Mouse (Mus musculus) neural tube, embryonic 14.5 days (tissue): ENCODE results near the gene Spata31d1b. TPM values are rescaled to one million over a fixed set of nuclear protein-coding genes. Genes with fewer than 3 reads are reported as not detected.
A peak's percentile ranks its signal among the peaks of the same experiment; 100 is the strongest.

Experiments
- ATAC-seq: fragments of 200-750 bp; cut with Nextera tagmentation; 2 replicates; pipeline ENCODE4 v1.8.0; 2017; ENCODE audit warnings: low read depth, mild to moderate bottlenecking, moderate TSS enrichment, moderate library complexity
- H3K27ac ChIP-seq: fragments of 300-500 bp; sonication (generic); 2 replicates; pipeline ENCODE4 v1.5.1; 2014; ENCODE audit warnings: low read depth, mild to moderate bottlenecking, control low read depth, low read length, moderate library complexity, mixed read lengths
- H3K27me3 ChIP-seq: fragments of 300-500 bp; sonication (generic); 2 replicates; pipeline ENCODE4 v1.6.1; 2014; ENCODE audit warnings: low read length; ENCODE audit not compliant: control insufficient read depth, insufficient read depth
- H3K36me3 ChIP-seq: fragments of 300-500 bp; sonication (generic); 2 replicates; pipeline ENCODE4 v1.6.1; 2014; ENCODE audit warnings: low read length, mixed read lengths; ENCODE audit not compliant: control insufficient read depth, insufficient read depth
- H3K4me1 ChIP-seq: fragments of 300-500 bp; sonication (generic); 2 replicates; pipeline ENCODE4 v1.6.1; 2014; ENCODE audit warnings: low read length; ENCODE audit not compliant: control insufficient read depth, insufficient read depth
- H3K4me2 ChIP-seq: fragments of 300-500 bp; sonication (generic); 2 replicates; pipeline ENCODE4 v1.6.1; 2014; ENCODE audit warnings: mild to moderate bottlenecking, low read depth, low read length, control low read depth
- H3K4me3 ChIP-seq: fragments of 300-500 bp; sonication (generic); 2 replicates; pipeline ENCODE4 v1.5.1; 2014; ENCODE audit warnings: low read depth, low read length, control low read depth, mixed read lengths
- H3K9ac ChIP-seq: fragments of 300-500 bp; sonication (generic); replicated peaks from 2 replicates; pipeline ENCODE4 v1.6.1; 2014; ENCODE audit warnings: low read depth, mild to moderate bottlenecking, control low read depth, low read length, mixed read lengths
- H3K9me3 ChIP-seq: fragments of 300-500 bp; sonication (generic); 2 replicates; pipeline ENCODE4 v1.6.1; 2016; ENCODE audit warnings: low read length; ENCODE audit not compliant: control insufficient read depth
- WGBS: fragments of 180-500 bp; shearing (Covaris S2); extraction: QIAGEN DNeasy Blood & Tissue Kit; methylation state at CpG from one replicate; pipeline ENCODE4 v1.1.7; 2014; 5-methylcytosine and 5-hydroxymethylcytosine counted together
- polyA plus RNA-seq: library from polyadenylated mRNA; unstranded; fragments of >200 nt; fragmentation: Nextera tagmentation; extraction: Ambion mirVana; gene quantifications from 2 replicates; pipeline ENCODE4 v1.2.1, GENCODE M21; 2014

Spata31d1b gene
- polyA plus RNA-seq, 1 experiment from 2014 or later, result not detected

GRCm38 (mm10) chr13:59750310-59750709 lies 38.2 kb downstream of the Spata31d1b start:
- no peak for ATAC-seq
- Histone ChIP-seq H3K9ac (no peak overlapping the region), H3K4me3 (no peak overlapping the region), H3K9me3 (no peaks in the 10 kb centered on the region), H3K4me1 (no peaks in the 10 kb centered on the region), H3K4me2 (no peak overlapping the region), H3K36me3 (peaks cover 6% of the 10 kb centered on the region; the same call in 1 of the 2 replicates), H3K27ac (no peak overlapping the region), H3K27me3 (no peaks in the 10 kb centered on the region)
- 87% methylated on average over 12 of the region's 12 CpGs for WGBS

GRCm38 (mm10) chr13:59756906-59757305 lies 44.8 kb downstream of the Spata31d1b start:
- H3K27ac ChIP-seq, result no peak overlapping the region
- peaks cover 40% of the 10 kb centered on the region for H3K36me3 ChIP-seq
- H3K4me1 ChIP-seq, result no peaks in the 10 kb centered on the region
- H3K4me3 ChIP-seq, result no peak overlapping the region
- no peak overlapping the region for H3K4me2 ChIP-seq
- no peak overlapping the region for H3K9ac ChIP-seq
- H3K27me3 ChIP-seq, result no peaks in the 10 kb centered on the region
- WGBS, result 88% methylated on average over 7 of the region's 7 CpGs
- H3K9me3 ChIP-seq, result no peaks in the 10 kb centered on the region
- ATAC-seq, result no peak

GRCm38 (mm10) chr13:59762791-59763190 lies 50.7 kb downstream of the Spata31d1b start:
- Histone ChIP-seq H3K4me2 (no peak overlapping the region), H3K9me3 (no peaks in the 10 kb centered on the region), H3K27me3 (no peaks in the 10 kb centered on the region), H3K27ac (no peak overlapping the region), H3K36me3 (peaks cover 25% of the 10 kb centered on the region), H3K4me3 (no peak overlapping the region), H3K4me1 (peaks cover 15% of the 10 kb centered on the region), H3K9ac (no peak overlapping the region)
- WGBS, result 94% methylated on average over 7 of the region's 7 CpGs
- ATAC-seq, result no peak

GRCm38 (mm10) chr13:59766786-59767515 lies 54.9 kb downstream of the Spata31d1b start:
- H3K4me3 ChIP-seq, result no peak overlapping the region
- H3K36me3 ChIP-seq, result no peaks in the 10 kb centered on the region
- peak overlapping the region; percentile 16; the same call in 1 of the 2 replicates for H3K4me2 ChIP-seq
- no peak for ATAC-seq
- H3K9me3 ChIP-seq, result no peaks in the 10 kb centered on the region
- 67% methylated on average over 11 of the region's 11 CpGs for WGBS
- H3K4me1 ChIP-seq, result peaks cover 27% of the 10 kb centered on the region
- H3K27me3 ChIP-seq, result no peaks in the 10 kb centered on the region
- no peak overlapping the region for H3K27ac ChIP-seq
- no peak overlapping the region for H3K9ac ChIP-seq

- peak overlapping the region; percentile 55; the same call in 1 of the 2 replicates for H3K9ac ChIP-seq
- H3K9me3 ChIP-seq, result no peaks in the 10 kb centered on the region
- peak overlapping the region; percentile 84 for H3K4me3 ChIP-seq
- ATAC-seq, result no peak
- H3K4me1 ChIP-seq, result peaks cover 27% of the 10 kb centered on the region
- 37% methylated on average over 13 of the region's 13 CpGs for WGBS
- no peaks in the 10 kb centered on the region for H3K27me3 ChIP-seq
- no peak overlapping the region for H3K27ac ChIP-seq
- peak overlapping the region; percentile 85 for H3K4me2 ChIP-seq
- H3K36me3 ChIP-seq, result no peaks in the 10 kb centered on the region
Measured at GRCm38 (mm10) chr13:59768531-59768930, 56.4 kb downstream of the Spata31d1b start.

Other genes with a start within 250 kb of the Spata31d1b start
- 97.3 and 112 TPM in 2 replicates for gene Agtpbp1, start 127.1 kb upstream of the Spata31d1b start, polyA plus RNA-seq
- gene Naa35, start 127.0 kb upstream of the Spata31d1b start, polyA plus RNA-seq, result 120 and 131 TPM in 2 replicates
- gene Golm1, start 36.5 kb upstream of the Spata31d1b start, polyA plus RNA-seq, result 21.4 and 30.3 TPM in 2 replicates
- gene 4921517D22Rik, start 18.2 kb upstream of the Spata31d1b start, polyA plus RNA-seq, result not detected in 2 replicates
- 0.06 and 0.21 TPM in 2 replicates for gene Spata31d1a, start 2.0 kb upstream of the Spata31d1b start, polyA plus RNA-seq
- gene Spata31d1d, start 19.5 kb downstream of the Spata31d1b start, polyA plus RNA-seq, result not detected in 2 replicates
- gene 1700014D04Rik, start 34.5 kb downstream of the Spata31d1b start, polyA plus RNA-seq, result 0.10 and 0.52 TPM in 2 replicates
- gene Isca1, start 57.5 kb downstream of the Spata31d1b start, polyA plus RNA-seq, result 184 and 200 TPM in 2 replicates
- not detected in 2 replicates for gene Gm49354, start 70.0 kb downstream of the Spata31d1b start, polyA plus RNA-seq
- 45.1 and 51.8 TPM in 2 replicates for gene Tut7, start 110.9 kb downstream of the Spata31d1b start, polyA plus RNA-seq